Mouse (Mus musculus): ENCODE results near the gene Thoc6.
A peak's percentile ranks its signal among the peaks of the same experiment; 100 is the strongest.

The Thoc6 gene

GRCm38 (mm10) chr17:23677236-23677679, 3.6 kb upstream of the Thoc6 start, which contains the start of gene Tnfrsf12a:
Tnfrsf12a (minus strand) TSS chr17:23677468.
- peak; percentile 94 for DNase-seq (ENCODE audit: low read depth, low spot score)

GRCm38 (mm10) chr17:23676473-23677031, 2.9 kb upstream of the Thoc6 start:
- peak; percentile 57 for DNase-seq (ENCODE audit: low read depth, low spot score)

- peak; percentile 55 for DNase-seq (ENCODE audit: low read depth, low spot score)
Observed at GRCm38 (mm10) chr17:23675564-23676281, 2.0 kb upstream of the Thoc6 start.

- no peak for DNase-seq (ENCODE audit: low read depth, low spot score)
Observed at GRCm38 (mm10) chr17:23675127-23675526, 1.4 kb upstream of the Thoc6 start.

- no peak for DNase-seq (ENCODE audit: low read depth, low spot score)
Observed at GRCm38 (mm10) chr17:23674271-23674952, 730 bp upstream of the Thoc6 start.

- no peak for DNase-seq (ENCODE audit: low read depth, low spot score)
Observed at GRCm38 (mm10) chr17:23672761-23673160, 921 bp downstream of the Thoc6 start.

GRCm38 (mm10) chr17:23671519-23671918, 2.2 kb downstream of the Thoc6 start:
- DNase-seq (ENCODE audit: low read depth, low spot score): no peak

GRCm38 (mm10) chr17:23670516-23671074, 3.1 kb downstream of the Thoc6 start:
- DNase-seq (ENCODE audit: low read depth, low spot score): no peak

GRCm38 (mm10) chr17:23665511-23665910, 8.2 kb downstream of the Thoc6 start:
- no peak for DNase-seq (ENCODE audit: low read depth, low spot score)

GRCm38 (mm10) chr17:23664556-23665021, 9.1 kb downstream of the Thoc6 start:
- DNase-seq (ENCODE audit: low read depth, low spot score): peak; percentile 67

GRCm38 (mm10) chr17:23661526-23661925, 12.2 kb downstream of the Thoc6 start:
- DNase-seq (ENCODE audit: low read depth, low spot score): peak; percentile 59

GRCm38 (mm10) chr17:23660876-23661200, 12.8 kb downstream of the Thoc6 start:
- no peak for DNase-seq (ENCODE audit: low read depth, low spot score)

- peak; percentile 76 for DNase-seq (ENCODE audit: low read depth, low spot score)
Observed at GRCm38 (mm10) chr17:23660117-23660875, 13.4 kb downstream of the Thoc6 start, which contains the start of gene Bicdl2. Bicdl2 (plus strand) TSS chr17:23660506.

GRCm38 (mm10) chr17:23658450-23658849, 15.2 kb downstream of the Thoc6 start:
- no peak for DNase-seq (ENCODE audit: low read depth, low spot score)

GRCm38 (mm10) chr17:23654410-23654809, 19.3 kb downstream of the Thoc6 start:
- no peak for DNase-seq (ENCODE audit: low read depth, low spot score)

GRCm38 (mm10) chr17:23654001-23654400, 19.7 kb downstream of the Thoc6 start:
- no peak for DNase-seq (ENCODE audit: low read depth, low spot score)

- DNase-seq (ENCODE audit: low read depth, low spot score): no peak
Observed at GRCm38 (mm10) chr17:23653324-23653723, 20.4 kb downstream of the Thoc6 start.

- DNase-seq (ENCODE audit: low read depth, low spot score): no peak
Observed at GRCm38 (mm10) chr17:23651363-23651762, 22.3 kb downstream of the Thoc6 start.

- no peak for DNase-seq (ENCODE audit: low read depth, low spot score)
Observed at GRCm38 (mm10) chr17:23645894-23646293, 27.8 kb downstream of the Thoc6 start.

- DNase-seq (ENCODE audit: low read depth, low spot score): no peak
Observed at GRCm38 (mm10) chr17:23644613-23645495, 28.8 kb downstream of the Thoc6 start, which contains the start of gene Mmp25. Mmp25 (minus strand) TSS chr17:23645277.
